Comparison of ENCODE assay signal across 9 mouse cellular contexts in genomic region chr5:120505368-120505767, GRCm38 (mm10). TPM values are rescaled to one million over a fixed set of nuclear protein-coding genes. Genes with fewer than 3 reads are reported as not detected.
A peak's percentile ranks its signal among the peaks of the same experiment; 100 is the strongest.
DNase-seq lines count a peak whose midpoint lies in the region; ATAC-seq lines count a peak whose summit lies in the region.
"Had no signal": no experiment of that assay in that cellular context is flagged by ENCODE, and none has a peak within 500 bp of the region (broad histone marks: within the 10 kb centered on the region; RNA-seq: fewer than 3 reads in every experiment).

No protein-coding gene starts in this region.

- intact Hi-C loops in heart, postnatal 36 days (cut with DNase I) = loop anchor here (1.0 to 10.0 kb wide), 2 partner anchors 100 to 239 kb away; partner anchors contain the start of gene Oas2

- H3K4me1 ChIP-seq in forebrain, embryonic 15.5 days = peaks cover 23% of the 10 kb centered on the region

- H3K9ac ChIP-seq in forebrain, embryonic 15.5 days (replicated peaks) = no peak overlapping the region
- H3K9ac ChIP-seq: neural tube, embryonic 12.5 days had no signal

- peak; percentile 75 for DNase-seq in Muller cell, postnatal 12 days (ENCODE audit: inconsistent ontology term)
- peak; percentile 87 to 89 for DNase-seq in heart, postnatal 36 days
- DNase-seq in layer of hippocampus, adult 9-11 months = peak; percentile 62
- peak; percentile 88 for DNase-seq in lung, postnatal 10 days
- DNase-seq in right cerebral cortex, postnatal 14 days = peak; percentile 54
- peak; percentile 65 to 84 for DNase-seq in urinary bladder, postnatal 4 days (ENCODE audit: low spot score in 2 of 2)

- no peaks in the 10 kb centered on the region for H3K36me3 ChIP-seq in forebrain, embryonic 15.5 days
- H3K36me3 ChIP-seq: neural tube, embryonic 12.5 days had no signal

- no peak overlapping the region for H3K4me3 ChIP-seq in forebrain, embryonic 15.5 days
- H3K4me3 ChIP-seq: neural tube, embryonic 12.5 days had no signal

- no peak overlapping the region for H3K27ac ChIP-seq in forebrain, embryonic 15.5 days (replicated peaks)
- H3K27ac ChIP-seq: neural tube, embryonic 12.5 days had no signal

- H3K4me2 ChIP-seq in forebrain, embryonic 15.5 days (replicated peaks) = no peak overlapping the region
- H3K4me2 ChIP-seq: neural tube, embryonic 12.5 days had no signal

- 23% methylated on average over 16 of the region's 16 CpGs for WGBS in forebrain, embryonic 15.5 days

- H3K27me3 ChIP-seq in forebrain, embryonic 15.5 days = no peaks in the 10 kb centered on the region
- H3K27me3 ChIP-seq: neural tube, embryonic 12.5 days had no signal

- 0 out of 2 replicates have a peak, but pooled peaks have one; percentile 29 for ATAC-seq in cerebellum, adult (ENCODE audit: insufficient number of reproducible peaks, low FRiP score, low TSS enrichment)
- ATAC-seq in forebrain, embryonic 15.5 days (replicated peaks) = peak; percentile 33; the same call in 1 of the 2 replicates

- H3K9me3 ChIP-seq in forebrain, embryonic 15.5 days = no peaks in the 10 kb centered on the region
- H3K9me3 ChIP-seq: neural tube, embryonic 12.5 days had no signal

RNA-seq across cellular contexts. Expression of gene Plbd2, which starts 1.9 kb away (rescaled TPM):
- 24.0 and 25.6 TPM in 2 replicates for polyA plus RNA-seq in forebrain, embryonic 15.5 days (2015; fragmentation: Nextera tagmentation; extraction: Ambion mirVana)
- total RNA-seq in heart, postnatal 36 days (2021) = 10 to 100 TPM; 37.3 to 49.8 TPM

RNA-seq across cellular contexts. Expression of gene Slc8b1, which starts 5.6 kb away (rescaled TPM):
- 2.2 and 2.4 TPM in 2 replicates for polyA plus RNA-seq in forebrain, embryonic 15.5 days (2015; fragmentation: Nextera tagmentation; extraction: Ambion mirVana)
- total RNA-seq in heart, postnatal 36 days (2021) = 10 to 100 TPM; 12.5 to 13.9 TPM

RNA-seq across cellular contexts. Expression of gene Sds, which starts 29.0 kb away (rescaled TPM):
- polyA plus RNA-seq in forebrain, embryonic 15.5 days (2015; fragmentation: Nextera tagmentation; extraction: Ambion mirVana) = not detected in 2 replicates
- total RNA-seq in heart, postnatal 36 days (2021) = 1 to 10 TPM; 1.2 to 2.2 TPM
- polyA plus RNA-seq: neural tube, embryonic 12.5 days had no signal

RNA-seq across cellular contexts. Expression of gene Sdsl, which starts 32.8 kb away (rescaled TPM):
- polyA plus RNA-seq in forebrain, embryonic 15.5 days (2015; fragmentation: Nextera tagmentation; extraction: Ambion mirVana) = 2.3 and 2.6 TPM in 2 replicates
- 1 to 10 TPM; 8.3 to 9.1 TPM for total RNA-seq in heart, postnatal 36 days (2021)
